Mouse (Mus musculus) liver, embryonic 14.5 days (tissue): ENCODE data around the gene Selplg. TPM values are rescaled to one million over a fixed set of nuclear protein-coding genes. Genes with fewer than 3 reads are reported as not detected.

Experiments used
- ATAC-seq: fragments of 200-750 bp; cut with Nextera tagmentation; 2 replicates; pipeline ENCODE4 v1.8.0; 2017; ENCODE audit warnings: moderate number of reproducible peaks, mild to moderate bottlenecking, moderate library complexity; ENCODE audit not compliant: insufficient read depth
- DNase-seq, 3 experiments: peaks; one replicate each; pipeline ENCODE4 v3.0.0-alpha.2; 2012 to 2013; ENCODE audit warnings: low read depth in 3 of 3, low spot score in 3 of 3
- H3K27ac ChIP-seq: fragments of 300-500 bp; sonication (generic); 2 replicates; pipeline ENCODE4 v1.5.1; 2014; ENCODE audit warnings: moderate library complexity, mild to moderate bottlenecking, control low read depth, inconsistent platforms
- H3K27me3 ChIP-seq: fragments of 300-500 bp; sonication (generic); 2 replicates; pipeline ENCODE4 v1.6.1; 2014; ENCODE audit warnings: mild to moderate bottlenecking, low read length, moderate library complexity; ENCODE audit not compliant: control insufficient read depth, insufficient read depth
- H3K36me3 ChIP-seq: fragments of 300-500 bp; sonication (generic); replicated peaks from 2 replicates; pipeline ENCODE4 v1.6.1; 2014; ENCODE audit warnings: low read depth; ENCODE audit not compliant: control insufficient read depth, insufficient read depth
- H3K4me1 ChIP-seq, 2 experiments: fragments of 200-500 bp in 1 of 2; fragments of 300-500 bp in 1 of 2; sonication (generic) in 1 of 2; replicated peaks; 2 replicates each; pipeline ENCODE4 v1.6.1; 2012 to 2014; ENCODE audit warnings: antibody characterized with exemption in 1 of 2, inconsistent platforms in 1 of 2, low read length in 1 of 2; ENCODE audit not compliant: control insufficient read depth in 2 of 2, insufficient read depth in 2 of 2
- H3K4me2 ChIP-seq: fragments of 300-500 bp; sonication (generic); 2 replicates; pipeline ENCODE4 v1.6.1; 2014; ENCODE audit warnings: low read depth, mild to moderate bottlenecking, control low read depth, moderate library complexity
- H3K4me3 ChIP-seq, 2 experiments: fragments of 200-500 bp in 1 of 2; fragments of 300-500 bp in 1 of 2; sonication (generic) in 1 of 2; 2 replicates each; pipeline ENCODE4 v1.5.1; 2012 to 2014; ENCODE audit warnings: low read depth in 2 of 2, low read length in 2 of 2, mild to moderate bottlenecking in 2 of 2, control low read depth in 1 of 2, inconsistent platforms in 1 of 2, moderate library complexity in 1 of 2; ENCODE audit not compliant: insufficient read depth in 1 of 2
- H3K9ac ChIP-seq: fragments of 300-500 bp; sonication (generic); replicated peaks from 2 replicates; pipeline ENCODE4 v1.6.1; 2014; ENCODE audit warnings: mild to moderate bottlenecking, control low read depth, moderate library complexity
- H3K9me3 ChIP-seq: fragments of 300-500 bp; sonication (generic); 2 replicates; pipeline ENCODE4 v1.6.1; 2016; ENCODE audit warnings: low read length, mixed read lengths; ENCODE audit not compliant: control insufficient read depth
- CTCF ChIP-seq: IDR thresholded peaks from 2 replicates; pipeline ENCODE4 v1.5.1; 2016; ENCODE audit warnings: antibody characterized with exemption, low read depth, control low read depth
- EP300 ChIP-seq: IDR thresholded peaks from 2 replicates; pipeline ENCODE4 v1.6.1; 2016; ENCODE audit warnings: antibody characterized with exemption, low read depth
- WGBS: fragments of 180-500 bp; shearing (Covaris S2); extraction: QIAGEN DNeasy Blood & Tissue Kit; methylation state at CpG from one replicate; pipeline ENCODE4 v1.1.7; 2014; ENCODE audit not compliant: insufficient replicate concordance; 5-methylcytosine and 5-hydroxymethylcytosine counted together
- polyA plus RNA-seq, 2 experiments: library from polyadenylated mRNA; depleted of rRNA in 1 of 2; stranded (reverse) in 1 of 2; unstranded in 1 of 2; fragments of >200 nt; fragmentation: Nextera tagmentation in 1 of 2; extraction: Ambion mirVana in 1 of 2; gene quantifications; 2 replicates each; pipeline versions ENCODE4 v1.2.1 to v1.2.3; 2012 to 2014

The Selplg gene
- polyA plus RNA-seq, 2 experiments: 8.8 to 12.5 TPM

- no peaks in the 10 kb centered on the region for H3K27me3 ChIP-seq
- no peak overlapping the region for H3K27ac ChIP-seq
- no peak overlapping the region for H3K9ac ChIP-seq
- TF ChIP-seq EP300 (no peak), CTCF (no peak)
- H3K4me3 ChIP-seq: no peak overlapping the region
- peaks cover 0 to 14% of the 10 kb centered on the region in 2 experiments; a peak in 2 of 4 replicates for H3K4me1 ChIP-seq
- H3K4me2 ChIP-seq: no peak overlapping the region
- 52% methylated on average over 4 of the region's 4 CpGs for WGBS
- no peaks in the 10 kb centered on the region for H3K36me3 ChIP-seq
- no peaks in the 10 kb centered on the region for H3K9me3 ChIP-seq
- DNase-seq (no peak), ATAC-seq (no peak)
These were observed 8.2 kb downstream of the Selplg start for GRCm38 (mm10) chr5:113824228-113824627.

- no peak for TF ChIP-seq CTCF
- TF ChIP-seq EP300: no peak
- WGBS: 74% methylated on average over 14 of the region's 14 CpGs
- DNase-seq (no peak), ATAC-seq (no peak)
- Histone ChIP-seq H3K9me3 (no peaks in the 10 kb centered on the region), H3K4me3 (no peak overlapping the region), H3K9ac (no peak overlapping the region), H3K4me2 (no peak overlapping the region), H3K27me3 (no peaks in the 10 kb centered on the region), H3K27ac (no peak overlapping the region), H3K36me3 (no peaks in the 10 kb centered on the region), H3K4me1 (0 out of 4 replicates have a peak, but pooled peaks cover 0 to 2% of the 10 kb centered on the region in 2 experiments)
These were observed 13.9 kb downstream of the Selplg start for GRCm38 (mm10) chr5:113818572-113818971.

GRCm38 (mm10) chr5:113815638-113816152, 16.7 kb downstream of the Selplg start:
- Histone ChIP-seq H3K4me2 (no peak overlapping the region), H3K4me1 (0 out of 4 replicates have a peak, but pooled peaks cover 0 to 2% of the 10 kb centered on the region in 2 experiments), H3K27me3 (no peaks in the 10 kb centered on the region), H3K4me3 (no peak overlapping the region), H3K36me3 (no peaks in the 10 kb centered on the region), H3K27ac (no peak overlapping the region), H3K9ac (no peak overlapping the region), H3K9me3 (no peaks in the 10 kb centered on the region)
- ATAC-seq (no peak; the same call in 1 of the 2 replicates), DNase-seq (peak; percentile 38 to 50 (median 46))
- 15% methylated on average over 15 of the region's 15 CpGs for WGBS
- no peak for TF ChIP-seq EP300
- TF ChIP-seq CTCF: peak; percentile 95

GRCm38 (mm10) chr5:113815041-113815389, 17.4 kb downstream of the Selplg start:
- H3K4me2 ChIP-seq: no peak overlapping the region
- ATAC-seq (no peak), DNase-seq (no peak)
- TF ChIP-seq EP300: no peak
- no peak for TF ChIP-seq CTCF
- H3K36me3 ChIP-seq: no peaks in the 10 kb centered on the region
- H3K4me1 ChIP-seq: 0 out of 4 replicates have a peak, but pooled peaks cover 0 to 2% of the 10 kb centered on the region in 2 experiments
- 49% methylated on average over 11 of the region's 11 CpGs for WGBS
- H3K9me3 ChIP-seq: no peaks in the 10 kb centered on the region
- no peaks in the 10 kb centered on the region for H3K27me3 ChIP-seq
- H3K4me3 ChIP-seq: no peak overlapping the region
- no peak overlapping the region for H3K27ac ChIP-seq
- no peak overlapping the region for H3K9ac ChIP-seq

- H3K4me1 ChIP-seq: 0 out of 4 replicates have a peak, but pooled peaks cover 0 to 2% of the 10 kb centered on the region in 2 experiments
- no peaks in the 10 kb centered on the region for H3K36me3 ChIP-seq
- no peak for DNase-seq
- no peak for ATAC-seq
- no peak overlapping the region for H3K4me3 ChIP-seq
- no peak for TF ChIP-seq EP300
- TF ChIP-seq CTCF: no peak
- H3K27ac ChIP-seq: no peak overlapping the region
- no peak overlapping the region for H3K4me2 ChIP-seq
- H3K27me3 ChIP-seq: no peaks in the 10 kb centered on the region
- H3K9me3 ChIP-seq: no peaks in the 10 kb centered on the region
- WGBS: 39% methylated on average over 27 of the region's 27 CpGs
- no peak overlapping the region for H3K9ac ChIP-seq
These were observed 18.1 kb downstream of the Selplg start for GRCm38 (mm10) chr5:113814111-113815040.
